Mouse (Mus musculus) brown adipose tissue, adult 24 weeks (tissue): ENCODE results near the gene Rnf220. TPM values are rescaled to one million over a fixed set of nuclear protein-coding genes. Genes with fewer than 3 reads are reported as not detected.
A peak's percentile ranks its signal among the peaks of the same experiment; 100 is the strongest.

Experiments used
- H3K27ac ChIP-seq: fragments of 200-500 bp; replicated peaks from 2 replicates; pipeline ENCODE4 v1.5.1; 2012; ENCODE audit warnings: low read depth, mild to moderate bottlenecking, low read length
- H3K4me1 ChIP-seq: fragments of 200-500 bp; 2 replicates; pipeline ENCODE4 v1.6.1; 2012; ENCODE audit warnings: low read length, mixed read lengths; ENCODE audit not compliant: control insufficient read depth, insufficient read depth, insufficient read length
- H3K4me3 ChIP-seq: fragments of 200-500 bp; 2 replicates; pipeline ENCODE4 v1.5.1; 2012; ENCODE audit warnings: low read depth, mild to moderate bottlenecking, low read length, moderate library complexity; ENCODE audit not compliant: insufficient read depth
- polyA plus RNA-seq: library from polyadenylated mRNA; stranded (reverse); fragments of >200 nt; gene quantifications from 2 replicates; pipeline ENCODE4 v1.2.4, GENCODE M21; 2012; ENCODE audit not compliant: missing spikeins, insufficient read depth, insufficient read length

The Rnf220 gene
- polyA plus RNA-seq, 1 experiment: 17.7 TPM

DNA sequence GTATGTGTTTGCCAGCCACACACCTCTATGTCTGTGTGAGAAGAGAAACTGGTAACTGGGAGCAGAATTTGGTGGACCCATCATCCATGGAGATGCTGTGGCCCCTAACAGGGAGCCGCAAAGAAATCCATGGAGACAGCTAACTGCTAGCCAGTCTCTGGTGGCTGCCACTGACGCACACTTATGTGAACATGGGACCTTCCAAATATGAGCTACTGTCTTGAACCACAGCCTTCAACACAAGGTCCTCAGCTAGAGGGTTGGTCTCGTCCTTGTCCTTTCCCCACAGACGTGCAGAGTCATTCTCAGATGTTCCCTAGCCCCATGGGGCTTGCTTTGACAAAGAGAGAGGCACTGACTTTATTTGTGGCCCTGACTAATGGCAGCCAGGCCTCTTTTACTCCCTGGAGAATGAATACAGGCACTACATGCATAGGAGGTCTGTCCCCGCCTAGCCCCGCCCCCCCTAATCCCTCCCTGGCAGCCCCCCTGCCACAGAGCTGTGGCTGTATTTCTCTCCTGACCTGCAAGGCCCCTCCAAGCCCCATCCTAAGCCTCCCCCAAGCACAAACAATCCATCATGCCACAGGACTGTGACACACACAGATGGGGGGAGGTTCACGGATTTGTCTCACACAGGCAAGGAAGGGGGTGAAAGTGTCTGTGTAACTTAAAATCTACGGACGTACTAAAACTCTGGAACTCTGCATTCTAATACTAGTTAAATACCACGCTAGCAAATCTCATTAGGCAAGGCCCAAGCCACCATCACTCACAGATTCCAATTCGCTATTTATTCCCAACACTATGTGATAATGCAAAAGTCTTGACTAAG is 16.0 kb downstream of the Rnf220 start:
- Histone ChIP-seq H3K4me3 (no peak overlapping the region), H3K27ac (0 out of 2 replicates have a peak overlapping the region, but pooled peaks have one; percentile 4), H3K4me1 (peaks cover 19% of the 10 kb centered on the region)

DNA sequence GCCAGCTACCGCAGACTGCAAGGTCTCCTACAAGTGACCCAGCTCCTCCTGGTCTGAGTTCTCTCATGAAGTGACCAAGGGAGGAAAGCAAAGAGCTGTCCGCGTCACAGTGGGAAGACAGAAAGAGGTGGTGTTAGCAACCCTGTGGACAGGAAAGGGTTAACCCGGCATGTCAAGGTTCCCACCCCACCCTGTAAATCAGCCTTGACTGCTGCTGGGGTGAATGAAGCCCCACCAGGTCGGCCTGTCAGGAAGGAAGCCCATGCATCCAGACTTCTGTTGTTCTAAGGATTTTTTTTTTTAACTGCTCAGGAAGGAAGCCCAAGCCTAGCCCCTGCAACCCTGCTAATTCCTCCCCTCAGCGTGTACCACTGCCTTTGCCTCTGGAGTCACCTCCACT is 16.9 kb downstream of the Rnf220 start:
- no peak overlapping the region for H3K4me3 ChIP-seq
- H3K27ac ChIP-seq: 0 out of 2 replicates have a peak overlapping the region, but pooled peaks have one; percentile 4
- H3K4me1 ChIP-seq: peaks cover 19% of the 10 kb centered on the region

DNA sequence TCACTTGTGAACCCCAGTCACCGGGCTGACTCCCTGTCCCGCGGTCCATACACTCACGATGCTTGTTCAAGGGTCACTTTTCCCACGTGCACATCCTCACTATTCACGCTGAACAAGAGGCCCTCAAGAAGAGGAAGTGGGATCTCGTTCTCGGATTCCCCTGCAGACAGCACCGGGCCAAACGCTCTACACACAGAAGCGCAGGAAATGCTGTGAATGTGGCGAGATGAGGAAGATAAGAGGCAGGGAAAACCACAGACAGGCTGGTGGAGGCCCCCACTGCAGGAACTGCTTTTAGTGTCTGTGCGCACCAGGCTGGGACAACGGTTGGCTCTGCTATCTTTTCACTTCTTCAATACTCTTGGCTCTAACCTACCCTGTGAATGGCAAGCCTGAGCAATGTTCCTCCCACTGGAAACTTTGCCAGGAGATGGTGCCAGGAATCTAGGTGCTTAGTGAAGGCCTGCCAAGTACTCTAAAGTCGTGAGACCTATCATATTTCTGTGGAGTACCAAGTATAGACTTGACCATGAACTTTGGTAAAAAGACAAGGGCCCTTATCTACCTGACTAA is 18.7 kb downstream of the Rnf220 start:
- peaks cover 19% of the 10 kb centered on the region for H3K4me1 ChIP-seq
- no peak overlapping the region for H3K27ac ChIP-seq
- H3K4me3 ChIP-seq: no peak overlapping the region; the same call in 1 of the 2 replicates

DNA sequence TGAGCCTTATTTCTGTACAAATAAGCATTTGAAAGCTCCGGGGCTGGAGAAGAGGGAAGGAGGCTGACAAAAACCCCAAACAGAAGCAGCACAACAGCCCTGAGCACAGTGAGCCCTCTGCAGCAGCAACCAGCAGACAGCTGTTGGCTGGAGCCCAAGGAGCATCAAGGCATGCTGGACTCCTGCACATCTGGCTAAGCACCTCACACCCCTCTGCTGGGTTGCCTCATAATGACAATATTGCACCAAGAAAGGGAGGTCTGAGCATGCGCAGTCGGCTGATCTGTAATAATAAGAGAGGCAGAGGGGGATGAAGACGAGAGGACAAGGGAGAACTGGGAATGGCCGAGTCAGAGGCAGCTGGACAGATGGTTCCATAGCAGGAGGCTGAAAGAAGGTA is 19.5 kb downstream of the Rnf220 start:
- Histone ChIP-seq H3K4me1 (peaks cover 19% of the 10 kb centered on the region), H3K4me3 (no peak overlapping the region), H3K27ac (no peak overlapping the region)

DNA sequence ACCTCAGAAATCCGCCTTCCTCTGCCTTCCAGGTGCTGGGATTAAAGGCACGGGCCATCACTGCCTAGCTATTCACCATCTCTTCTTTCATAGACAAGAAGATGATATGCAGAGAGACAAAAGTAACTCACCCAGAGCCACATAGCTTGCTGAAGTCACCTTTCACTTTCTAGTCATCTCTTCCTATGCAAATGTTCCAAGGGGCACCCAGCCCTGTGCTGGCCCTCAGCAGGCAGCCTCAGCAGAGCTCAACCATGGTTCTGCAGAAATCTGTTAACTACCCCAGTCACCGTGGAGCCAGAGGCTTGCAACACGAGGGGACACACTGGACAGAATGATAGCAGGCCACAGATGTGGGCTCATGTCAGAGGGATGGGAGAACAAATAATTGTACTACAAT is 20.1 kb downstream of the Rnf220 start:
- no peak overlapping the region for H3K4me3 ChIP-seq
- H3K4me1 ChIP-seq: peaks cover 19% of the 10 kb centered on the region
- no peak overlapping the region for H3K27ac ChIP-seq

DNA sequence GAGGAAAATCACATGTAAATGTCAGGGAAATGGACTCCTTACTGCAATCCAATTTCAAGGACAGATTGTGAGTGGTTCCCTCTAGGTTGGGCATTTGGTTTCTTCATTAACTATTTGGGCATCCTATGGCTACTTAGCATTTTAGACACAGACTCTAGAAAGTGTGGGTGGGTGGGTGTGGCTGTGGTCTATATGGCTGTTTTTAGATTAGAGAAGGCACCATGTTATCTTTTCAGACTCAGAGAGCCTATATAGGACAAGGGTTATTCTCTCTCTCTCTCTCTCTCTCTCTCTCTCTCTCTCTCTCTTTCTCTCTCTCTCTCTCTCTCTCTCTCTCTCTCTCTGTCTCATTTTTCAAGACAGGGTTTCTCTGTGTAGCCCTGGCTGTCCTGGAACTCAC is 20.5 kb downstream of the Rnf220 start:
- Histone ChIP-seq H3K4me3 (no peak overlapping the region), H3K27ac (no peak overlapping the region), H3K4me1 (peaks cover 19% of the 10 kb centered on the region)

DNA sequence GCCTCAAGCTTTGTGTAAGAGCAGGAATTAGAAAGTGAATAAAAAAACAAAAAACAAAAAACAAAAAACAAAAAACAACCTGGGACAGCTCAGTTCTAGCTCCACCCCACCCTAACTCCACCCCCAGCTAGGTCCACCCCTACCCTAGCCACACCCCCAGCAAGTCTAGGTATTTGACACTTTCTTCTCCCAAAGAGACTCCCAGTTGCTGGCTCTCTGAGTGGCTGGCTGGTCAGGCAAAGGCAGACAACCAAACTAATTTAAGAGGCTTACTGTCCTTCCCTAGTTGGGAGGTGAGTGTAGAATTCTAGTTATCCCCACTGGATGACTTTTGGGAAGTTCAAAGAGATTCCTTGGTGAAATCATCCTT is 22.9 kb downstream of the Rnf220 start:
- no peak overlapping the region for H3K27ac ChIP-seq
- H3K4me1 ChIP-seq: peaks cover 12% of the 10 kb centered on the region
- no peak overlapping the region for H3K4me3 ChIP-seq

DNA sequence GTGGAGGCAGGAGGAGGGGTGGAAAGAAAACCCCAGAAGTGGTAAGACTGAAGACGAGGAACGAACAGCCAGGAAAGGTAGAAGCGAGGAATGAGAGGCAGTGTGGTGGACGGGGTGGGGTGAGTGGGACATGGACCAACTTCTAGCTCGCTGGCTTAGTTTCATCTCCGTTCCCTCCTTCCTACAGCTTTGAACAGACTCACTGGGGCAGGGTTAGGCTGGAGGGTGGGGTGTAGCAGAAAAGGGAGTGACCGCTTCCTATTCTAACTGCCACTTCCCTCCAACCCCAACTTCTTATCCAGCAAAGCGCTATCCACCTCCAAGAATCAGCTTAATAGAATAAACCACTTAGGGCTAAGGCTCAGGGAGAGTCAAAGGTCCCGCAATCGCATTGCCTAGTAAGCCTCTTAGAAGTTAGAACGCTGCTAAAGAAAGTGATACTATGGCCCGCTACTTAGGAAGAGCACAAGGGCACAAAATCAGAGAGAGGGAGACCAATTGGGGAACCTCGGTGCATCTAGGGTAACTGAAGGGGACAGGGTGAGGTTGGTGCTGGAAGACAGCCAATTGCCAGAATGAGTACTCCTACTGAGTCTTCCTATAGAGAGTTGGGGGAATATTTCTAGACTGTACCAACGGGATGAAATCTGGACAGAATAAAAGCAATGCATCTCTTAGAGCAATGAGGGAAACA is 23.4 kb downstream of the Rnf220 start:
- Histone ChIP-seq H3K4me1 (peaks cover 11% of the 10 kb centered on the region), H3K4me3 (peak overlapping the region; percentile 20; the same call in 1 of the 2 replicates), H3K27ac (no peak overlapping the region)

DNA sequence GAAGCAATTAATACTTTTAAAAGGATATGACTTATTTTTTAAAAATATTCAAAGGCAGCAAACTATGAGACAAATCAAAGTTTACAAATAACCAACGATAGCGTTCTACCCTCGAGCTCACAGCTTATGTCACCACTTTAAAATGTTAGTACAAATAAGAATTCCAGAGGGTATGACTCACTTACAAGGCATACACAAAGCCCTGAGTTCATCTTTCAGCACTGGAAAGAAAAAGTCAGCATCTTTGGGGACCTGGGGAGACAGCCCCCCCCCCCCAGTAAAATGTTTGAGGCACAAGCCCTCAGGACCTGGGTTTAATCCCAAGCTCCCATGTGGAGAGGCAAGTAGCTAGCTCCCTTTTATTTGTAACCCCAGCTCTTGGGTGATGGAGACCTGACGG is 27.4 kb downstream of the Rnf220 start:
- Histone ChIP-seq H3K27ac (no peak overlapping the region), H3K4me1 (no peaks in the 10 kb centered on the region; the same call in 1 of the 2 replicates), H3K4me3 (no peak overlapping the region)

DNA sequence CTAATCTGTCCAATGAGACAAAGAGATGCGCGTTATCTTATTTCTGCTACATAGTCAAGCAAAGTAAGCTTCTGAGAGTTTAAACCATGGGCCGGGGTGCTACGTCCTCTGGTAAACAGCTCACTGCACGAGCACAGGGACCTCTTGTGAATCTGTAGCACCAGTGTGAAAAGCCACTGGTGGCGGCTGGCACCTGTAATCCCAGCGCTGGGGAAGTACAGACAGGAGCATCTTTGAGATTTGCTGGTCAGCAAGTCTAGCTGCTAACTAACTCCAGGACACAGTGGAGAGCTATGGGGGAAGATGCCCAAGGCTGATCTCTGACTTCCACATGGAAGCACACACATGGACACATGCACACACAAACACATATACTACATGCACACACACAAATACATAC is 28.9 kb downstream of the Rnf220 start:
- Histone ChIP-seq H3K4me1 (no peaks in the 10 kb centered on the region), H3K27ac (no peak overlapping the region)

DNA sequence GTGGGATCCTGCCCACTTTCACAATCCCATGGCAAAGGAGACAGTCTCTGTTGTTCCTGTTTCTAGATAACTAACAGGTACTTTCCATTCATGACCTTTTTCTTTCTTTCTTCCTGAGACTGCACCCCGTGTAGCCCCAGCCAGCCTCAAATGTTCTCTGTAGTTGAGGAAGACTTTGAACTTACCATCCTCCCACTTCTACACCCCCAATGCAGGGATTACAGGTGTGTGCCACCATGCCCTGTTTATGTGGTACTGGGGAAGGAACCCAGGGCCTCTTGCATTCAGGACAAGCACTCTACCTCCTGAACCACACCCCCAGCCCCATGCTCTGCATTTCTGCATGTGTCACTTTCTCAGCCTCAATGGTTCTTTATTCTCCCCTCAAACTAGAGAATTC is 47.7 kb downstream of the Rnf220 start:
- Histone ChIP-seq H3K4me1 (peaks cover 5% of the 10 kb centered on the region; the same call in 1 of the 2 replicates), H3K4me3 (no peak overlapping the region), H3K27ac (no peak overlapping the region)

More for the DNA sequence above, 28.9 kb downstream of the Rnf220 start:
- no peak overlapping the region for H3K4me3 ChIP-seq

DNA sequence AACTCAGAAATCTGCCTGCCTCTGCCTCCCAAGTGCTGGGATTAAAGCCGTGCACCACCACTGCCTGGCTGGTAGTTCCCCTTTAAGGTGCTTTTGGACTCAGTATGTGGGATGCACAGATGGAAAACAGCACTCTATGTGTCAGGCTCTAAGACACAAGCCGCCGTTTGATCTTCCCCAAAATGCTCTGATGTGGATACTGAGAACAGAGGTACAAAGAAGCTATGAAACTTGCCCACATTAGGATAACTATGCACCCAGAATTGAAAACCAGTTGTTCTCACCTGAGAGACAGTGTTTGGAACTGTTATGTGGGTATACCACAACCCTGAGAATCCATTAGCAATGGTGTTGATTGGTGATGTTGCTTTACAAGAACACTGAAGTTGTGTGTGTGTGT is 48.9 kb downstream of the Rnf220 start:
- Histone ChIP-seq H3K27ac (no peak overlapping the region), H3K4me1 (peaks cover 5% of the 10 kb centered on the region; the same call in 1 of the 2 replicates), H3K4me3 (no peak overlapping the region)

DNA sequence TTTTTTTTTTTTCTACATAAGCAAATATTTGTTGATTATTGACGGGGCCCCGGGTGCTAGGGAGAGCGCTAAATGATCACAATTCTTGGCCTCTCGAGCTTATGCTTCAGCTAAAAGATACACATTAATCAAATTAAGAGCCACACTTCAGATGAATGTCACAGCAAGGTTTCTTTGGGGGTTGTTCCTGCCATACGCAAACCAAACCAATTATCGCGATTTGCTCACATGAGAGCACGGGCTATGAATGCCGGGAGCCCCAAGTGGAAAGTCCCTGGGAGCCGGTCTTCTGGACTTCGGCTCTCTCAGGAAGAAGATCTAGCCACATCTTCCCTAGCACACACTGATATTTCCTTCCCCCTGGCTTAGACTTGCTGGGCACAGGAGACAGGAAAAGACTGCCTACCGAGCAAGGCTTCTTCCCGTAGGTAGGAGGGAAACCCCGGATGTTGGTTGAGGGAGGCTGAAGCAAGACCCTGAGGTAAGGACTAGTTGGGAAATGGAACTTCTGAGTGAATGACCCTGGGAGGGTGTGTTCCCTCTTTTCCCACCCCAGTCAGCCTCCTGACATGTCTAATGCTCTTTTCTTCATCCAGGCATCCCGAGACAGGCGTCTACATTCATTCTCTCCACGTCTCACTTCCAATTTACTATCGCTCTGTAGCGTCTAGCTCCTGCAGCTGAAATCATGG is 51.2 kb downstream of the Rnf220 start:
- Histone ChIP-seq H3K4me1 (peaks cover 5% of the 10 kb centered on the region; the same call in 1 of the 2 replicates), H3K27ac (no peak overlapping the region), H3K4me3 (no peak overlapping the region)

DNA sequence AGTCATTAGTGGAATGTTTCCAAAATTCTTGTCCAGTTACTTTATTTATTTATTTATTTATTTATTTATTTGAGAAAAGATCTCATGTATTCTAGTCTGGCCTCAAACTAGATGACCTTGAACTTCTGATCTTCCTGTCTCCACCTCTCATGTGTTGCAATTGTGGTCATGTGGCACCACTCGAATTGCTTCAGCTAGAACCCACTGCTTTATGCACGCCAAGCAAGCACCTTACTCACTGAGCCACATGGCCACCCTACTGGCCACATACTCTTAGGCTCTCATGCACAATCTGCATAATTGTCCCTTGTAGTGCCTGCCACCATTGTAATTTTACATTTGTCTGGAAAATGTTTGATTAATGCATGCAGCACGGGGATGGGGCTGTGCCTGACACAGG is 57.9 kb downstream of the Rnf220 start:
- H3K4me1 ChIP-seq: no peaks in the 10 kb centered on the region
- H3K27ac ChIP-seq: no peak overlapping the region
- H3K4me3 ChIP-seq: no peak overlapping the region

DNA sequence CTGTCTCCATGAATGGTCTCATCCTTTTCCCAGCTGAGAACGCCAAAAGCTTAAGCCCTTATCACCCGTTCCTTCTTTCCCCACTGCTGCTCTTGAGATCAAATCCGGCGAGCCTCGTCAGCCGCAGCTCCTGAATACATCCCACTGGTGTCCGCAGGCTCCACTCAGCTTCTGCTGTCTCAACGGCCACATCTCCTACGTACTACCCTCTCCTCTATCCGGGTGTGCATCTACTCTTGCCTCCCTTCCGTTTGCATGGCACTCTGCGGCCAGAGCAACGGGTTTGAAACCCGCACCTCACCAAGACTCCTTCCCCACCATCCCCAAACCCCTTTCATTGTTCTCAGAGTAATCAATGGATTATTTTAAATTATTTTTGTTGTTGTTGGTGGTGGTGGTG is 58.8 kb downstream of the Rnf220 start:
- no peak overlapping the region for H3K27ac ChIP-seq
- no peak overlapping the region for H3K4me3 ChIP-seq
- no peaks in the 10 kb centered on the region for H3K4me1 ChIP-seq
